Mouse (Mus musculus) liver, postnatal 0 days (tissue): ENCODE results near the gene Tarsl2.

Experiments
- CTCF ChIP-seq: sonication (generic); IDR thresholded peaks from 2 replicates; pipeline ENCODE4 v1.5.1; 2016; ENCODE audit warnings: antibody characterized with exemption, low read depth
- EP300 ChIP-seq: IDR thresholded peaks from 2 replicates; pipeline ENCODE4 v1.6.1; 2016; ENCODE audit warnings: antibody characterized with exemption, low read depth, mild to moderate bottlenecking

GRCm38 (mm10) chr7:65610673-65611072 lies 34.0 kb upstream of the Tarsl2 start:
- TF ChIP-seq CTCF (no peak), EP300 (no peak)
